Mouse (Mus musculus) left cerebral cortex, postnatal 36 days (tissue): ENCODE data around the gene Pla2g4d. TPM values are rescaled to one million over a fixed set of nuclear protein-coding genes. Genes with fewer than 3 reads are reported as not detected.
"Not testable (repeated sequence)": the region's sequence is repeated elsewhere in the genome, so short reads cannot be mapped to it uniquely, and the experiment has no call there.

Experiments
- DNase-seq, 2 experiments: peaks; one replicate each; pipeline ENCODE4 v3.0.0; 2021 to 2022; ENCODE audit warnings: low spot score in 2 of 2, mixed read lengths in 1 of 2
- intact Hi-C: fragments of 180-260 bp; cut with DNase I; formaldehyde crosslinking; loops from one replicate; pipeline ENCODE4 v1.15.1; 2025
- total RNA-seq, 2 experiments: library from RNA; stranded (reverse); gene quantifications; 2 replicates each; pipeline ENCODE4 v1.2.3; 2021

Gene Pla2g4d
- total RNA-seq, 2 experiments from 2014 or later: 0.11 TPM; not detected in 1

GRCm38 (mm10) chr2:120265523-120265922 is 23.5 kb downstream of the Pla2g4d start:
- intact Hi-C loops: no loop called here
- DNase-seq: no peak

GRCm38 (mm10) chr2:120264858-120265257 is 24.1 kb downstream of the Pla2g4d start:
- intact Hi-C loops: no loop called here
- DNase-seq: no peak

GRCm38 (mm10) chr2:120262876-120263275 is 26.1 kb downstream of the Pla2g4d start:
- no peak for DNase-seq
- intact Hi-C loops: no loop called here

- intact Hi-C loops: no loop called here
- DNase-seq: no peak
These were observed 27.7 kb downstream of the Pla2g4d start for GRCm38 (mm10) chr2:120261346-120261745.

- no peak for DNase-seq
- intact Hi-C loops: no loop called here
These were observed 32.7 kb downstream of the Pla2g4d start for GRCm38 (mm10) chr2:120256259-120256658.

GRCm38 (mm10) chr2:120252644-120253043 is 36.4 kb downstream of the Pla2g4d start:
- intact Hi-C loops: no loop called here
- DNase-seq: no peak

- peak in 1 of 2 experiments; percentile 43 for DNase-seq
- intact Hi-C loops: no loop called here
These were observed 43.5 kb downstream of the Pla2g4d start for GRCm38 (mm10) chr2:120245421-120246016.

- intact Hi-C loops: no loop called here
These were observed 44.1 kb downstream of the Pla2g4d start, which contains the start of gene Pla2g4e for GRCm38 (mm10) chr2:120244679-120245420. TSS of gene Pla2g4e (minus strand) at chr2:120245335.

GRCm38 (mm10) chr2:120243995-120244394 is 45.0 kb downstream of the Pla2g4d start:
- DNase-seq: peak; percentile 12 to 24
- intact Hi-C loops: no loop called here

More at GRCm38 (mm10) chr2:120244679-120245420, 44.1 kb downstream of the Pla2g4d start, which contains the start of gene Pla2g4e:
- DNase-seq: peak; percentile 44 to 47

GRCm38 (mm10) chr2:120242791-120243467 is 46.1 kb downstream of the Pla2g4d start:
- intact Hi-C loops: no loop called here
- peak in 1 of 2 experiments; percentile 40 for DNase-seq

GRCm38 (mm10) chr2:120238733-120239132 is 50.3 kb downstream of the Pla2g4d start:
- intact Hi-C loops, DNase-seq: not testable (repeated sequence)

- intact Hi-C loops: no loop called here
- DNase-seq: no peak
These were observed 51.2 kb downstream of the Pla2g4d start for GRCm38 (mm10) chr2:120237784-120238183.

- DNase-seq: no peak
- intact Hi-C loops: no loop called here
These were observed 52.9 kb downstream of the Pla2g4d start for GRCm38 (mm10) chr2:120235947-120236640.

GRCm38 (mm10) chr2:120235381-120235780 is 53.6 kb downstream of the Pla2g4d start:
- no peak for DNase-seq
- intact Hi-C loops: no loop called here

- DNase-seq: no peak
- intact Hi-C loops: no loop called here
These were observed 57.4 kb downstream of the Pla2g4d start for GRCm38 (mm10) chr2:120231642-120232041.

Other genes starting within 250 kb of the Pla2g4d start
- gene Ehd4, start 134.6 kb downstream of the Pla2g4d start, total RNA-seq: 10 to 100 TPM; 11.3 to 12.9 TPM
- gene Pla2g4e, start 43.9 kb downstream of the Pla2g4d start, total RNA-seq: 10 to 100 TPM; 18.5 to 21.7 TPM
- not detected for gene Pla2g4f, start 25.0 kb upstream of the Pla2g4d start, total RNA-seq
- gene Vps39, start 63.9 kb upstream of the Pla2g4d start, total RNA-seq: 10 to 100 TPM; 65.5 to 74.3 TPM
- 10 to 100 TPM; 14.2 to 15.0 TPM for gene Ganc, start 114.7 kb upstream of the Pla2g4d start, total RNA-seq
- 10 to 100 TPM; 35.1 to 40.0 TPM for gene Tmem87a, start 114.9 kb upstream of the Pla2g4d start, total RNA-seq
- 1 to 10 TPM; 4.0 to 4.4 TPM for gene Capn3, start 166.8 kb upstream of the Pla2g4d start, total RNA-seq